Mouse (Mus musculus) erythroblast, embryonic 14.5 days (primary cell): ENCODE data around the gene Atp5d.

Experiments used
- GATA1 ChIP-seq: IDR thresholded peaks from 2 replicates; pipeline ENCODE4 v1.6.1; 2012; ENCODE audit warnings: low read length, inconsistent platforms, mixed read lengths
- TAL1 ChIP-seq: IDR thresholded peaks from 3 replicates; pipeline ENCODE4 v1.6.1; 2012; ENCODE audit warnings: low read length, inconsistent platforms, mixed read lengths

GRCm38 (mm10) chr10:80089146-80089545 is 49.3 kb upstream of the Atp5d start:
- no peak for TF ChIP-seq GATA1
- no peak for TF ChIP-seq TAL1
